In the genomic region with DNA sequence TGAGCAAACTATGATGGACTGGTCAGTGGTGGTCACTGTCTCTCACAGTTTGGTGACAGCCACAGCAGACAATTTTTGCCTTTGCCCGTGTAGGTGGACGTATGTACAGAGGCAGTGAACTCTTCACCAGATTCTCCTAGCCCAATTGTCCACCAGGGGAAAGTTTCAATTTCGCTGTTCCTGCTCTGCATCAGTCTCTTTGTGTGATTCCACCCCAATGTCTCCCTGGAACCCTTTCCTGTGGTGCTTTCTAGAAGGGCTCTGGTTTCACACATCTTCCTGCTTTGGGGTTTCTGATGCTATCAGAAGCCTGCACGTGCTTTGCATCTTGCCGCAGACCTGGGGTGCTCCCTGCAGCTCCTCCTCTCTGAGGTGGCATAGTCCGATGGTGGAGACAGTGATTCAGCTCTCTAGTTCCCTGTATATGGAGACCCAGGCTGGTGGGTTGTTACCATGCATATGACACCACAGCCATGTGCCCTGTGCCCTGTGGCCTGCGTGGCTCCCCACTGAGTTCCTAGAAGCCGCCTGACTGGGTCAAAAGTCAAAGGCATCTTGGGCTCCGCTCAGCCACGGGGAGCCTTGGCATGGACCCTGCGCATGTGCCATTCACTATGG, we compare ENCODE assay signal across 16 mouse cellular contexts. TPM values are rescaled to one million over a fixed set of nuclear protein-coding genes. Genes with fewer than 3 reads are reported as not detected.
DNase-seq lines count a peak whose midpoint lies in the region; ATAC-seq lines count a peak whose summit lies in the region.
"Had no signal": no experiment of that assay in that cellular context is flagged by ENCODE, and none has a peak within 500 bp of the region (broad histone marks: within the 10 kb centered on the region; RNA-seq: fewer than 3 reads in every experiment).

No protein-coding gene starts in this region.

- H3K4me3 ChIP-seq in heart, embryonic 10.5 days: no peak overlapping the region
- H3K4me3 ChIP-seq: embryonic facial prominence, embryonic 15.5 days; forebrain, embryonic 13.5 days; heart, embryonic 13.5 days; liver, embryonic 13.5 days had no signal

- peaks cover 6% of the 10 kb centered on the region; the same call in 1 of the 2 replicates for H3K4me1 ChIP-seq in heart, embryonic 10.5 days
- H3K4me1 ChIP-seq: liver, embryonic 13.5 days had no signal

- peaks cover 67% of the 10 kb centered on the region for H3K27me3 ChIP-seq in heart, embryonic 10.5 days (ENCODE audit: insufficient read depth, poor library complexity, severe bottlenecking)
- H3K27me3 ChIP-seq: embryonic facial prominence, embryonic 15.5 days; forebrain, embryonic 13.5 days had no signal

- WGBS in heart, embryonic 10.5 days: 81% methylated on average over 11 of the region's 11 CpGs

- DNase-seq in heart, embryonic 10.5 days (ENCODE audit: low spot score): no peak
- no peak for DNase-seq in heart, postnatal 36 days
- DNase-seq in 416B (ENCODE audit: low read depth): peak; percentile 90
- no peak for DNase-seq in right cerebral cortex, postnatal 14 days
- DNase-seq in adrenal gland, postnatal 14 days: no peak
- no peak for DNase-seq in heart, adult 9 months (ENCODE audit: low spot score in 2 of 2)
- DNase-seq: cerebellum, adult 11 months; kidney, postnatal 14 days; layer of hippocampus, adult 9-11 months; liver, embryonic 13.5 days had no signal

- H3K9me3 ChIP-seq in heart, embryonic 10.5 days: no peaks in the 10 kb centered on the region
- H3K9me3 ChIP-seq: embryonic facial prominence, embryonic 15.5 days; forebrain, embryonic 13.5 days; heart, embryonic 13.5 days; liver, embryonic 13.5 days had no signal

- 0 out of 2 replicates have a peak overlapping the region, but pooled peaks have one; percentile 32 for H3K27ac ChIP-seq in heart, embryonic 10.5 days
- H3K27ac ChIP-seq: embryonic facial prominence, embryonic 15.5 days; forebrain, embryonic 13.5 days; heart, embryonic 13.5 days; hindbrain, embryonic 14.5 days; liver, embryonic 13.5 days had no signal

- peak; percentile 80 for ATAC-seq in common myeloid progenitor, adult 5-6 weeks (replicated peaks; ENCODE audit: low read depth, poor library complexity, severe bottlenecking)
- peak; percentile 51; the same call in 1 of the 2 replicates for ATAC-seq in monocyte, adult 5-6 weeks (replicated peaks; ENCODE audit: insufficient number of reproducible peaks, low FRiP score, low TSS enrichment, poor library complexity, severe bottlenecking)
- ATAC-seq: forebrain, embryonic 13.5 days had no signal

- intact Hi-C loops in heart, postnatal 36 days (cut with DNase I): no loop called here

- no peaks in the 10 kb centered on the region for H3K36me3 ChIP-seq in heart, embryonic 10.5 days
- H3K36me3 ChIP-seq: embryonic facial prominence, embryonic 15.5 days; heart, embryonic 13.5 days; liver, embryonic 13.5 days had no signal

RNA-seq across cellular contexts. Expression of a gene that starts 34.1 kb away (rescaled TPM):
- 47.7 and 53.8 TPM in 2 replicates for polyA plus RNA-seq in heart, embryonic 10.5 days (2016; fragmentation: Nextera tagmentation; extraction: Ambion mirVana)
- total RNA-seq in heart, postnatal 36 days (2021): 10 to 100 TPM; 26.6 to 29.9 TPM
- total RNA-seq in common myeloid progenitor, adult 5-6 weeks (2017): 17.3 and 27.5 TPM in 2 replicates
- total RNA-seq in monocyte, adult 5-6 weeks (2017): 55.2 to 64.6 TPM (median 57.9 TPM) in 3 replicates
- 30.7 and 37.5 TPM in 2 replicates for total RNA-seq in adrenal gland, postnatal 14 days (2021)

RNA-seq across cellular contexts. Expression of a gene that starts 35.0 kb away (rescaled TPM):
- polyA plus RNA-seq in heart, embryonic 10.5 days (2016; fragmentation: Nextera tagmentation; extraction: Ambion mirVana): 4.2 TPM in 2 replicates
- total RNA-seq in heart, postnatal 36 days (2021): 100 to 1,000 TPM in 1 of 2 experiments, 10 to 100 TPM in 1; 93.7 to 108 TPM
- total RNA-seq in common myeloid progenitor, adult 5-6 weeks (2017): 4.7 and 6.5 TPM in 2 replicates
- 255 to 567 TPM (median 357 TPM) in 3 replicates for total RNA-seq in monocyte, adult 5-6 weeks (2017)
- total RNA-seq in adrenal gland, postnatal 14 days (2021): 358 and 403 TPM in 2 replicates

Comparison
In these comparisons a context has a peak if more than half of its experiments do, and no peak if none do; other contexts are left out.
1. RNA of a gene that starts 35.0 kb away (total RNA-seq): 358 to 403 TPM in adrenal gland, postnatal 14 days, 255 to 567 TPM in monocyte, adult 5-6 weeks and 93.7 to 108 TPM in heart, postnatal 36 days; 4.7 to 6.5 TPM in common myeloid progenitor, adult 5-6 weeks; every median in the first group is over 10 times any median in the second.